Comparison of ENCODE assay signal across 8 mouse cellular contexts in the genomic region with DNA sequence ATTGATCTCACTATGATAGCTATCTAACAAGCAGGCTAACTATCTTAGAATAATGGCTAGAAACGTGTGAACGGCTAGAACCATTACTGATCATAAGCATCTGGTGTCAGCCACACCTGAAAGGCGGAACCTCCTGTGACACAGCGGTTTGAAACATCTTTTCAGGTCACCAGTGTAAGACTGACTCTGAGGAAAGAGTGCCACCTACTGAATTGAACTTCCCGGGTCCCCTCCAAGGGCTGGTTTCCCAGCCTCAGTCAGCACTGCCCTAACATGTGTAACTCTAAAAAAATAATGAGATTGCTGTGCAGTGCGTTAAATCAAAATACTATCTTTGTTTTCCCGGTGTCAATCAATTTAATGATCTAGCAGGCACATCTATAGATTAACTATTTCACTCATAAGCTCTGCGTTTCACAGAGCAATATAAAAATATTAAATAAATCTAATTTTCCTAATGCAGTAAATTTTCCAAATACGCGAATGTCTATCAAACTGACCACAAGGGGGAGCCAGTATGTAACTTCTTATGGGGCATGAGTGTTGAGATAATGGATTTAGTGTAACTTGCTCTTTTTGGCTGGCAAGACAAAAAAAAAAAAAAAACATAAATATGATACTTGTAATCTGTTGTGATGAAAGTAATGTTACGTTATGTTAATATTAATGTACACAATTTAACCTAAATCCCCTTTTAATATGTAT. TPM values are rescaled to one million over a fixed set of nuclear protein-coding genes. Genes with fewer than 3 reads are reported as not detected.
DNase-seq lines count a peak whose midpoint lies in the region; ATAC-seq and TF ChIP-seq lines count a peak whose summit lies in the region.

No protein-coding gene starts in this region.

- H3K4me2 ChIP-seq in hindbrain, embryonic 12.5 days (replicated peaks), result no peak overlapping the region
- no peak overlapping the region for H3K4me2 ChIP-seq in midbrain, embryonic 16.5 days (ENCODE audit: low read length)

- H3K36me3 ChIP-seq in hindbrain, embryonic 12.5 days, result no peaks in the 10 kb centered on the region
- H3K36me3 ChIP-seq in midbrain, embryonic 16.5 days (ENCODE audit: control insufficient read depth, insufficient read depth, low read length), result no peaks in the 10 kb centered on the region

- H3K4me1 ChIP-seq in hindbrain, embryonic 12.5 days, result no peaks in the 10 kb centered on the region
- H3K4me1 ChIP-seq in midbrain, embryonic 16.5 days (ENCODE audit: control insufficient read depth, insufficient read depth, low read length), result no peaks in the 10 kb centered on the region

- no peak for ATAC-seq in CD4-positive, CD25-positive, alpha-beta regulatory T cell, adult 4 months
- ATAC-seq in hindbrain, embryonic 12.5 days (ENCODE audit: low FRiP score), result peak; percentile 44; the same call in 1 of the 2 replicates
- peak; percentile 78 for ATAC-seq in midbrain, embryonic 16.5 days

- H3K9me3 ChIP-seq in hindbrain, embryonic 12.5 days (replicated peaks), result no peaks in the 10 kb centered on the region
- H3K9me3 ChIP-seq in midbrain, embryonic 16.5 days (replicated peaks; ENCODE audit: control insufficient read depth, low read length, poor library complexity, severe bottlenecking), result no peaks in the 10 kb centered on the region

- H3K4me3 ChIP-seq in left cerebral cortex, adult 2 months, result no peak overlapping the region
- no peak overlapping the region for H3K4me3 ChIP-seq in hindbrain, embryonic 12.5 days
- H3K4me3 ChIP-seq in midbrain, embryonic 16.5 days (ENCODE audit: low read depth, low read length), result no peak overlapping the region

- peak; percentile 36 for DNase-seq in CD4-positive, CD25-positive, alpha-beta regulatory T cell, adult 2 months (ENCODE audit: low read depth, low spot score)
- peak in 1 of 2 experiments; percentile 18 for DNase-seq in left cerebral cortex, adult 2 months (ENCODE audit: extremely low spot score in 1 of 2, low spot score in 2 of 2)
- no peak for DNase-seq in left cerebral cortex, adult 8-10 months (ENCODE audit: low spot score in 2 of 2)
- peak; percentile 26 for DNase-seq in ZHBTc4 (ENCODE audit: low read depth, low spot score)
- DNase-seq in heart, postnatal 25 days (ENCODE audit: low spot score), result no peak

- WGBS in hindbrain, embryonic 12.5 days, result 25% methylated on average over 11 of the region's 11 CpGs
- WGBS in midbrain, embryonic 16.5 days, result 23% methylated on average over 11 of the region's 11 CpGs

- intact Hi-C loops in left cerebral cortex, adult 2 months (cut with DNase I), result loop anchor here (1.0 to 5.0 kb wide), 2 partner anchors 10 to 1459 kb away; no protein-coding TSS in a partner anchor
- intact Hi-C loops in heart, postnatal 25 days (cut with DNase I), result no loop called here

- H3K27ac ChIP-seq in left cerebral cortex, adult 2 months, result no peak overlapping the region
- no peak overlapping the region for H3K27ac ChIP-seq in hindbrain, embryonic 12.5 days
- H3K27ac ChIP-seq in midbrain, embryonic 16.5 days (ENCODE audit: low read length), result no peak overlapping the region

- peak; percentile 72 for TF ChIP-seq CTCF in left cerebral cortex, adult 2 months (IDR thresholded peaks at IDR 0.05)

- H3K27me3 ChIP-seq in hindbrain, embryonic 12.5 days, result no peaks in the 10 kb centered on the region
- no peaks in the 10 kb centered on the region for H3K27me3 ChIP-seq in midbrain, embryonic 16.5 days (ENCODE audit: control insufficient read depth, insufficient read depth, low read depth, low read length)

- H3K9ac ChIP-seq in hindbrain, embryonic 12.5 days, result no peak overlapping the region
- no peak overlapping the region for H3K9ac ChIP-seq in midbrain, embryonic 16.5 days (ENCODE audit: low read depth, low read length)

RNA-seq across cellular contexts. Expression of a gene that starts 5.1 kb away (rescaled TPM):
- under 1 TPM; 0.13 TPM for polyA plus RNA-seq in CD4-positive, CD25-positive, alpha-beta regulatory T cell, adult 4 months (2017; shearing (Covaris generic))
- total RNA-seq in left cerebral cortex, adult 2 months (2021), result 10 to 100 TPM; 31.9 to 36.2 TPM
- 10 to 100 TPM; 30.6 to 37.8 (median 32.7) TPM for total RNA-seq in left cerebral cortex, adult 8-10 months (2022)
- polyA plus RNA-seq in hindbrain, embryonic 12.5 days (2016; fragmentation: Nextera tagmentation; extraction: Ambion mirVana), result 11.1 and 11.2 TPM in 2 replicates
- 40.8 and 42.6 TPM in 2 replicates for polyA plus RNA-seq in midbrain, embryonic 16.5 days (2015; fragmentation: Nextera tagmentation; extraction: Ambion mirVana)
- 1 to 10 TPM; 3.3 to 4.4 TPM for total RNA-seq in heart, postnatal 25 days (2021)

Comparison
In these comparisons a context has a peak if more than half of its experiments do, and no peak if none do; other contexts are left out.
1. DNase-seq: peak in CD4-positive, CD25-positive, alpha-beta regulatory T cell, adult 2 months (single experiment) and ZHBTc4 (single experiment); none in left cerebral cortex, adult 8-10 months (0 of 2) and heart, postnatal 25 days (single experiment).
2. RNA of a gene that starts 5.1 kb away (total RNA-seq): 31.9 to 36.2 TPM in left cerebral cortex, adult 2 months and 30.6 to 37.8 TPM in left cerebral cortex, adult 8-10 months; 3.3 to 4.4 TPM in heart, postnatal 25 days; every median in the first group is over 4 times any median in the second.